Mouse (Mus musculus): ENCODE results near the gene Fastkd5. TPM values are rescaled to one million over a fixed set of nuclear protein-coding genes. Genes with fewer than 3 reads are reported as not detected.

Gene Fastkd5
- polyA plus RNA-seq, 2 experiments from 2014 or later, result 12.0 to 12.5 TPM

- no peak for ATAC-seq
Measured at GRCm38 (mm10) chr2:130634006-130634738, 4.3 kb upstream of the Fastkd5 start.

GRCm38 (mm10) chr2:130632887-130633675, 3.3 kb upstream of the Fastkd5 start:
- no peak for ATAC-seq

GRCm38 (mm10) chr2:130632416-130632815, 2.6 kb upstream of the Fastkd5 start:
- no peak for ATAC-seq

- ATAC-seq, result peak; percentile 24
Measured at GRCm38 (mm10) chr2:130629080-130629838, 568 bp downstream of the Fastkd5 start.

GRCm38 (mm10) chr2:130628424-130628823, 1.4 kb downstream of the Fastkd5 start:
- ATAC-seq, result no peak

DNA sequence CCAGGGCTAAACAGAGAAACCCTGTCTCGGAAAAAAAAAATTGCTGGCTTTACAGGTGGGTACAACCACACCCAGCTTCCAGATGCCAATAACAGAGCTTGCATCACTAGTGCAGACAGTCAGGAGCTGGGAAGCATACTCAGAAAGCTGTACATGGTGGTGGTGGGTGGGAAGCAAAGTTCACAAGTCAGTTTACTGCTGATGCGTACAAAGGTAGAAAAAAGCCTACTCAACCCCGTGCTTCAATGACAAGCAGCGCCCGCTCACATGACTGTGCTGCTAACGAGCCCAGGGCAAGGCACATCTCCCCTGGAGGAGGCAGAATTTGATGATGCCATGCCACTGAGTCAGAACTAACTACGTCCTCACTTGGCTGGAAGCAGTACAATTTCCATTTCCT, 10.9 kb downstream of the Fastkd5 start:
- ATAC-seq, result no peak

DNA sequence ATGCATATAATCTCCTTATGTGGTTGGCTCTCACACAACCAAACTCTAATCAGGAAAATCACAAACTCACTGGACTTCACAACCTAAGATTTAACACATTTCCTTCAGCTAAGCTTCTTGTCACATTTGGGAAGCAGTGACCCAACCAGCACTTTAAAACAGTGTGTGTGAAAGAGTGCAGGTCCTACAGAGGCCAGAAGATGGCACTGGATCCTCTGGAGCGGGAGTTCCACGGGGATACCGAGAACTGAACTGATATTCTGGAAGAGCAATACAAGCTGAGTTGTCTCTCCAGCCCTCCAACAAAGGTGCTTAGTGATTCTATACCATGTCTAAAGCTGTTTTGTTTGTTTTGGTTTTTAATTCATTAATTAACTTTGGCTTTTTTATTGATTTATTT, 16.7 kb downstream of the Fastkd5 start:
- ATAC-seq, result no peak

DNA sequence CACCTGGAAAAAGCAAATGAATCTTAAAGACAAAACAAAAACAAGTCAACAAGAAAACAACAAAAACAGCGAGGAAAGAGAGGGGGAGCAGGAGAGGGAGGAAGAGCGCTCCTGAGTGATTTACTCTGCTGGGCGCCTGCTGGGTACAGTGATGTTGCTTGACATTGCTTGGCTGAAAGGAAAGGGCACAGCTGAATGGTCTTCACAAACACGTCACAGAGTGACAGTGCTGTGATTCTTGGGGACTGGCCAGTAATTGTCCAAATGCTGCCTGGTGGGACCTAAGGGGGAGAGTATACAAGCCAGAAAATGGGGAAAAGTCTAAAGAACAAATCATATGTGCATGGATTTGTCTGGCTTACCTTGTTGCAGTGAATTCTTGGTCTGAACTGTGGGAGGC, 27.6 kb downstream of the Fastkd5 start:
- no peak for ATAC-seq

GRCm38 (mm10) chr2:130598399-130598798, 31.4 kb downstream of the Fastkd5 start:
- no peak for ATAC-seq

GRCm38 (mm10) chr2:130597601-130598010, 32.2 kb downstream of the Fastkd5 start:
- peak; percentile 49 for ATAC-seq

DNA sequence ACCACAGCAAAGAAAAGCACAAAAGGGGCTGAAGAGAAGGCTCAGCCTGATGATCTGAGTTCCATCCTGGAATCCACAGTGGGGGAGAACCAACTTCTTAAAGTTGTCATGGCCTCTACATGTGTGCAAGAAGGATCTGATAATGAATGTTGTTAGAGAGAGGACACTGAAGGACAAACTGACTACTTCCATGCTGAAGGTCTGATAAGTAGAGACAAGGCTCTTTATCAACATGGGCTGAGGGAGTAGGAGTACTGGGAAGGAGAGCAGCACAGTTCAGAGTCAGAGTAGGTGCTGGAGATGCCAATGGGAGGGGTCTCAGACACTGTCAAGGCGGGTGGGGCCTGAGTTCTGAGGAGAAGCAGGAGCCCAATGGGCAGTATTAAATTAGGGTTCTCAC, 34.2 kb downstream of the Fastkd5 start:
- no peak for ATAC-seq

DNA sequence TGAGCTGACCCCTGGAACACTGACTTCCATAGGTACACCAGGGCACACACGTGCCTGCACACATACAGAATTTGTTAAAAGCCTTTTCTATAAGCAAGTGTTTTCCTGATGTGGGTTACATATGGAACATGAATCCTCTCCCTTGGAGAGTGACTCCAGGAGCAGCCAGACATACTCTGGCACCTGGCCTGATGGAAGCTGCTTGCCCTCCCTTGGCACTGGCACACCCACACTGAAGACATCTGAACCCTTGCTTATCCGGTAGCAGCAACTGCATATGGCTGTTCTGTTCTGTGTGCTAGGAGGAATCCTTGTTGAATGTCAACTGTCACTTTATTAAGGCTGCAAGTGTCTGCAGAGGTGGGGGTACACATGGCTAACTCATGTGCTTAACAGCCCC, 38.8 kb downstream of the Fastkd5 start:
- ATAC-seq, result no peak

- no peak for ATAC-seq
Measured at GRCm38 (mm10) chr2:130589761-130590160, 40.1 kb downstream of the Fastkd5 start.

DNA sequence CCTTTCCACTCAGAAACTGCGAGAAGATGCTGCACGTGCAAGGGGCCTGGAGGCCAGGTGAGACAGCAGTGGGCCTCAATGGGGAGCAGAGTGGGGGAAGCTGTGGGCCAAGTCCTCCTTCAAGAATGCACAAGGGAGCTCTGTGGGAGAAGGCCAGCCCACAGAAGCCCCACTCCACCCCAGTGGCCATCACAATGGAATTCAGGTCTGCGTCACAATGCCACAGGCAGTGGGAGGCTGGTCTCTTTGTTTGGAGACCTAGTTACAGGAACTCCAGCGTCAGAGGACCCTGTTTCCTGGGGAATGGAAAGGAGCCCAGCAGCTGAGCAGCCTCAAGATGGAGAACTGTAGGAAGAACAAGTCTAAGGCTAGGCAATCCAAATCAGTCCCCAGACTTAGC, 40.7 kb downstream of the Fastkd5 start:
- ATAC-seq, result no peak

- no peak for ATAC-seq
Measured at GRCm38 (mm10) chr2:130588373-130588772, 41.5 kb downstream of the Fastkd5 start.

DNA sequence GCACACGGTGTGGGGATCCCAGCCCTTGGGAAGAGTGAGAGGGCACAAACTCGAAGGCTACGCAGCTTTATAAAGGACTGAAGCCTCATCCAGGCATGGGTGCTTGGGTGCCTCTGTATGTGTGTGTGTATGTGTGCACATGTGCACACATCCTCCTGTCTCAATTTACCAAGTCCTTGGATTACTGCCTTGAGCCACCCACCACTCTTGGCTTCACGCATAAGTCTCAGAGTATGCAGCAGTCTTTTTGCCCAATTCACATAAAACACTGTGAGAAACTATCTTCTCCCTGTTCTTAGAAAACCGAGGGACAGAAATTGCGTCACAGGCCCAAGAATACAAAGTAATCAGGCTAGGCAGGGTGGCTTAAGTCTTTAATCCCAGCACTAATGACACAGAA, 43.8 kb downstream of the Fastkd5 start:
- ATAC-seq, result no peak

GRCm38 (mm10) chr2:130583902-130584560, 45.8 kb downstream of the Fastkd5 start:
- ATAC-seq, result no peak

DNA sequence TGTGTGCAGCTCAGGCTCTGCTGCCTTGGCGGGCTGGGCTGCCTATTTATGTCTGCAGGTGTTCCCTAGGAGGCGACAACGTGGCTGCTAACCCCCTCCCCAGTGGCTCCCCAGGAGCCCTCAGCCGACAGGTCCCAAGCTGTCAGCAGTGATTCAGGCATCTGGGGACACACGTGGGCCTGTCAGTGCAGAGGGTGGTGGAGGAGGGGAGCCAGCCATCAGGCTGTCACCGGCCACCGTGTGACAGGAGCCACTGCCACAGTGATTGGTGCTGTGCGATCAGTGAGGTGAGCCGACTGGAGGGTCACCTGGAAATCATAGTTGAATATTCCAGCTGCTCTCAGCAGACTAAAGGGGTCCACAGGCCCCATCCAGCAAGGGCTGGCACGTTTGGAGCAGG, 47.3 kb downstream of the Fastkd5 start, which contains the start of gene Avp:
TSS of gene Avp (minus strand) at position 3 of the 400 bp plus-strand sequence.
- no peak for ATAC-seq

DNA sequence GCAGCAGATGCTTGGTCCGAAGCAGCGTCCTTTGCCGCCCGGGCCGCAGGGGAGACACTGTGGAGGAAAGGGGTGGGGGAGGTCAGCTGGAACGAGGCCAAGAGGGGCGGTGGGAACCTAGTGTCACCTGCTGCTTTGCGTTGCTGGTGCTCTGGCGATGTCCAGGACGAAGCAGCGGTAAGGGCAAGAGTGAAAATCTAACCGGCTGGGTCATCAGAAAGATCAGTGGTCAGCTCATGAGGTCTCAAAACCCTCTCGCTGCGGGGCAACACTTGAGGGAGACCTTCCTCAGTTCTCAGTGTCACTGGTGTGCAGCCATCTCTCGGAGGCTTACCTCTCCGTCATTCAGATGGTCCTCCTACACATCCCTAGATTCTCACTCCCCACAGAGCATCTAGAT, 48.6 kb downstream of the Fastkd5 start:
- no peak for ATAC-seq

DNA sequence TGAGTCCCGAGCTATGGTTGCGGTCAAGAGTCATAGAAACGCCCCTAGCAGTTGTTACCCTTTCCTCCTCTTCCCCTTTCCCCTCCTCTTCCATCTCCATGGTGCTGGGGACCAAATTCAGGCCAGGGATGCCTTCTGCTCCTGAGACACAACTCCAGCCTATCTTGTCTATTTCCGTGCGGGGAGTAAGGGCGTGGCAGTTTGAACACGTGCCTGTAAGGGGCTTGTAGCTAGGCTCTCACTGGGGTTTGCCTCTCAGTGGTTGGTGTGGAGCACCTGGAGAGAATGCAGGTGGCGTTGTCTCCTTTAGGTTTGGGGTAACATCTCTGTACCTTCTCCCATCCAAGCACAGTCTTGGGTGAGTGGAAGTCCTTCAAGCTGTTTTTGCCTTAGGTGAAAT, 50.0 kb downstream of the Fastkd5 start:
- ATAC-seq, result no peak

DNA sequence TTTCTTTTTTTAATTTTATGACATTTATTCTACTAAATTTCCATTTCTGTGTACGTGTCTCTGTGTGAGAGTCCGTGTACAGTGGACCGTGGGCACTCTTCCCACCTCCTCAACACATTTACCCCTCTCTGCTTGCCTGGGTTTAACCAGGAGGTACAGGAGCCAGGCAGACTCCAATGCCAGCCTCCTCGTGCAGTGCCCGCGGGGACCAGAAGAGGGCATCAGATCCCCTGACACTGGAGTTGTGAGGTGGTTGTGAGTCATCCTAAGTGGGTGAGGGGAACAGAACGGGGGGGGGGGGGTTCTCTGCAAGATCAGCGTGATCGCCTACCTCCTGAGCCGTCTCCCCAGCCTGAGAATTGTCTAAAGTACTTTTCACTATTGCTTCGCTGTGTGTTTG, 51.7 kb downstream of the Fastkd5 start:
- peak; percentile 80 for ATAC-seq

DNA sequence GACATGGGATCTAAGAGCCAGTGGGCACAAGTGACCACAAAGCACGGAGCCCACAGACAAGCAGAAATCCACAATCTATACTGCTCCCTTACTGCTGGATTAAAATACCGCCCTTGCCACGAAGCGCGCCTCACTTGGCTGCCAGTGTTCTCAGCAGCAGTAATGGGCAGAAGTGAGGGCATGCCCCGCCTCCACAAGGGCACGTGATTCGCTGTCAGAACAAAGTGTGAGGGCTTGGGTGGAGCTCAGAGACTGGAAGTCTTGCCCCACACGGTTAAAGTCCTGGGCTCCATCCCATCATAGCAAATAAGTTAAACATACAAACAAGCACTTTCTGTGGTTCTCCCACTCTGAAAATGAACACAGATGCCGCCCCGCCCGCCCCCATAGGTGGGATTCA, 52.2 kb downstream of the Fastkd5 start:
- ATAC-seq, result peak; percentile 55

- ATAC-seq, result no peak
Measured at GRCm38 (mm10) chr2:130577021-130577420, 52.8 kb downstream of the Fastkd5 start.
